Mouse (Mus musculus) testis, adult 2 months (tissue): ENCODE measurements around the gene Plg. TPM values are rescaled to one million over a fixed set of nuclear protein-coding genes. Genes with fewer than 3 reads are reported as not detected.

Experiments used
- H3K27ac ChIP-seq: fragments of 200-500 bp; 2 replicates; pipeline ENCODE4 v1.5.1; 2012; ENCODE audit warnings: low read depth, low read length; ENCODE audit not compliant: control insufficient read depth, insufficient read depth
- H3K27me3 ChIP-seq: fragments of 200-500 bp; 2 replicates; pipeline ENCODE4 v1.6.1; 2012; ENCODE audit warnings: mild to moderate bottlenecking, low read length, moderate library complexity; ENCODE audit not compliant: control insufficient read depth, insufficient read depth
- H3K36me3 ChIP-seq: fragments of 200-500 bp; 2 replicates; pipeline ENCODE4 v1.6.1; 2012; ENCODE audit warnings: mild to moderate bottlenecking, low read length; ENCODE audit not compliant: control insufficient read depth, insufficient read depth
- H3K4me1 ChIP-seq: fragments of 200-500 bp; 2 replicates; pipeline ENCODE4 v1.6.1; 2012; ENCODE audit warnings: low read length; ENCODE audit not compliant: control insufficient read depth, insufficient read depth
- H3K4me3 ChIP-seq: fragments of 200-500 bp; 2 replicates; pipeline ENCODE4 v1.5.1; 2012; ENCODE audit warnings: low read depth, mild to moderate bottlenecking, low read length, moderate library complexity, mixed read lengths; ENCODE audit not compliant: control insufficient read depth
- CTCF ChIP-seq: fragments of 200-500 bp; IDR thresholded peaks from 2 replicates; pipeline ENCODE4 v1.5.1; 2012; ENCODE audit warnings: low read depth, mild to moderate bottlenecking, inconsistent platforms, low read length, moderate library complexity; ENCODE audit not compliant: control insufficient read depth, insufficient read depth, insufficient replicate concordance
- POLR2A ChIP-seq: fragments of 200-500 bp; IDR thresholded peaks from 2 replicates; pipeline ENCODE4 v1.6.1; 2012; ENCODE audit warnings: low read depth, mild to moderate bottlenecking, inconsistent platforms, low read length, moderate library complexity; ENCODE audit not compliant: control insufficient read depth
- polyA plus RNA-seq: library from polyadenylated mRNA; depleted of rRNA; stranded (reverse); fragments of >200 nt; gene quantifications from 2 replicates; pipeline ENCODE4 v1.2.3, GENCODE M21; 2012; rRNA removed

Plg gene
- polyA plus RNA-seq, 1 experiment: 0.06 TPM

DNA sequence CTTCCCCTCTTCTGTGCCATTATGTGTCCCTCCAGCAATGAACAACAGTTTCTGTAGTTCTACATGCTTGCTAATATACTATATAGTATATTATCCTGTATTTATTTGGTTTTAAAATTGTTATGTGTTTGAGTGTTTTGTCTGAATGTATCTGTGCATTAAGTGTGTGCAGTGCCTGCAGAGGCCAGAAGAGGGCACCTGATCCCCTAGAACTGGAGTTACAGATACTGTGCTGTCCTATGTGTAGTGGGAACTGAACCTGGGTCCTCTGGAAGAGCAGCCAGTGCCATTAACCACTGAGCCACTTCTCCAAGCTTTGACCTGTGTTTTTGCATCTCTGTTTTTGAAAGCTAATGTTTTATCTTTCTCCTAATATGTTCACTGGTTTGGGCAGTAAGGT lies 82.8 kb downstream of the Plg start:
- Histone ChIP-seq H3K27me3 (no peaks in the 10 kb centered on the region), H3K4me1 (no peaks in the 10 kb centered on the region), H3K4me3 (no peak overlapping the region), H3K36me3 (no peaks in the 10 kb centered on the region), H3K27ac (no peak overlapping the region)
- TF ChIP-seq POLR2A: no peak
- TF ChIP-seq CTCF: no peak; the same call in 1 of the 2 replicates

DNA sequence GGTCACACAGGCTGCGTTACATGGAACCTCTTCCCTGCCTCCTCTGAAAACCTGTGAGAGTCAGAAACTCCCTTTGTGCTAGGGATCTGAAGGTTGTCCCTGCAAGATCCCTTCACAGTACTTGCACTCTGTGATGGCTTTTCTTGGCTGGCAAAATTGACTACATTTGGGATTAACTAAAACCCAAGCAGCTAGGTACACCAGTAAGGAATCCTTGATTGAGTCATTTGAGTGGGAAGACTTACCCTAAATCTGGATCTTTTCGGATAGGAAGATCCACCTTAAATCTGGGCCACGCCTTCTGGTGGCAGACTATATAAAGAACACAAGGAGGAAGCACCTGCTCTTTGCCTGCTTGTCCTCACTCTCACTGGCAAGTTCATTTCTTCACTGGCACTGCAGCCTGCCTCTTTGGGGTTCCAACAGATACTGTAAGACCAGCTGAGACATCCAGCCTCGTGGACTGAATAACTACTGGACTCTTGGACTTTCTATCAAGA lies 88.1 kb downstream of the Plg start:
- H3K4me3 ChIP-seq: no peak overlapping the region

GRCm38 (mm10) chr17:12467642-12468041 lies 89.2 kb downstream of the Plg start:
- no peaks in the 10 kb centered on the region for H3K4me1 ChIP-seq
- no peaks in the 10 kb centered on the region for H3K27me3 ChIP-seq
- no peak for TF ChIP-seq POLR2A
- no peak for TF ChIP-seq CTCF
- H3K4me3 ChIP-seq: no peak overlapping the region
- no peak overlapping the region for H3K27ac ChIP-seq
- H3K36me3 ChIP-seq: no peaks in the 10 kb centered on the region

More for the DNA sequence above, 88.1 kb downstream of the Plg start:
- no peak for TF ChIP-seq POLR2A
- no peak for TF ChIP-seq CTCF
- Histone ChIP-seq H3K4me1 (no peaks in the 10 kb centered on the region), H3K27me3 (no peaks in the 10 kb centered on the region), H3K27ac (no peak overlapping the region), H3K36me3 (no peaks in the 10 kb centered on the region)

DNA sequence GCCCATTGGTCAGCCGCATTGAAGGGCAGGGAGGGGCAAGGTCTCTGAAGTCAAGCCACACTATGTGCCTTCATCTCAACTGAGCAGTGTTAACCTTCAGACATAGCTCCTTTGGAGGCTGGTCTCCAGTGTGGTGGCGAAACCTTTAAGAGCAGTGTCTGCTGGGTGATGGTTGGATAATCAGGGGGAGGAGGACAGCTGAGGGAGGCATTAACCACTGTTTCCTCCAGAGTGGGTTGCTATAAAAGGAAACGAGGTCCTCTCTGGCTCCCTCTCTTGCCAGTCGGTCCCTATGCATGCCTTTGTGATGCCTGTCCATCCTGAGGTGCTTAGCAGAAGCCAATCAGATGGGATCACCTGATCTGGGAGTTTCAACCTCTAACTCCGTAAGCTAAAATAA lies 90.3 kb downstream of the Plg start:
- no peaks in the 10 kb centered on the region for H3K4me1 ChIP-seq
- no peak overlapping the region for H3K4me3 ChIP-seq
- H3K27me3 ChIP-seq: no peaks in the 10 kb centered on the region
- TF ChIP-seq CTCF: no peak
- TF ChIP-seq POLR2A: no peak
- no peaks in the 10 kb centered on the region for H3K36me3 ChIP-seq
- no peak overlapping the region for H3K27ac ChIP-seq

Other genes with a start within 250 kb of the Plg start
- gene Map3k4, start 59.8 kb upstream of the Plg start, polyA plus RNA-seq: 6.1 and 6.2 TPM in 2 replicates
- gene Slc22a3, start 129.1 kb downstream of the Plg start, polyA plus RNA-seq: 0.11 and 0.20 TPM in 2 replicates
- not detected in 2 replicates for gene Slc22a2, start 205.5 kb downstream of the Plg start, polyA plus RNA-seq